In genomic region chr11:86738956-86739355, GRCm38 (mm10) we compare ENCODE assay signal across 16 mouse cellular contexts. TPM values are rescaled to one million over a fixed set of nuclear protein-coding genes. Genes with fewer than 3 reads are reported as not detected.
DNase-seq lines count a peak whose midpoint lies in the region; ATAC-seq and TF ChIP-seq lines count a peak whose summit lies in the region.
"Had no signal": no experiment of that assay in that cellular context is flagged by ENCODE, and none has a peak within 500 bp of the region (broad histone marks: within the 10 kb centered on the region; RNA-seq: fewer than 3 reads in every experiment).

No protein-coding gene starts in this region.

- TF ChIP-seq CTCF in MEL (IDR thresholded peaks at IDR 0.05 in 2 of 3, conservative IDR thresholded peaks at IDR 0.05 in 1 of 3; ENCODE audit: control insufficient read depth in 1 of 3, insufficient read depth in 1 of 3, low read depth in 2 of 3, low read length in 3 of 3, poor library complexity in 1 of 3, severe bottlenecking in 1 of 3), result no peak
- no peak for TF ChIP-seq CTCF in intestine, postnatal 0 days (IDR thresholded peaks at IDR 0.05; ENCODE audit: low read depth)

- H3K4me3 ChIP-seq in liver, embryonic 11.5 days (ENCODE audit: low read depth, low read length), result no peak overlapping the region
- H3K4me3 ChIP-seq in MEL (ENCODE audit: control insufficient read depth in 1 of 2, insufficient read depth in 1 of 2, low read depth in 2 of 2, low read length in 2 of 2), result no peak overlapping the region
- H3K4me3 ChIP-seq in intestine, postnatal 0 days (ENCODE audit: low read depth, low read length), result no peak overlapping the region
- no peak overlapping the region for H3K4me3 ChIP-seq in myocyte
- no peak overlapping the region for H3K4me3 ChIP-seq in forebrain, embryonic 15.5 days
- H3K4me3 ChIP-seq in heart, embryonic 10.5 days, result no peak overlapping the region
- H3K4me3 ChIP-seq: midbrain, embryonic 10.5 days had no signal

- H3K9me3 ChIP-seq in liver, embryonic 11.5 days (ENCODE audit: control insufficient read depth, low read length), result no peaks in the 10 kb centered on the region
- no peaks in the 10 kb centered on the region for H3K9me3 ChIP-seq in MEL (replicated peaks; ENCODE audit: insufficient read depth, low read length)
- H3K9me3 ChIP-seq in intestine, postnatal 0 days (ENCODE audit: control insufficient read depth), result no peaks in the 10 kb centered on the region
- no peaks in the 10 kb centered on the region for H3K9me3 ChIP-seq in forebrain, embryonic 15.5 days
- H3K9me3 ChIP-seq in heart, embryonic 10.5 days, result no peaks in the 10 kb centered on the region
- H3K9me3 ChIP-seq: midbrain, embryonic 10.5 days had no signal

- ATAC-seq in liver, embryonic 11.5 days (replicated peaks; ENCODE audit: low FRiP score), result no peak
- peak; percentile 82 for ATAC-seq in intestine, postnatal 0 days
- ATAC-seq in forebrain, embryonic 15.5 days (replicated peaks), result no peak
- ATAC-seq: activated CD4-positive, CD25-positive, alpha-beta regulatory T cell, adult 4 months had no signal

- no peak overlapping the region for H3K9ac ChIP-seq in liver, embryonic 11.5 days (ENCODE audit: low read depth, low read length)
- H3K9ac ChIP-seq in MEL (ENCODE audit: control insufficient read depth, low read depth, low read length, poor library complexity, severe bottlenecking), result peak overlapping the region; percentile 19; the same call in 1 of the 2 replicates
- no peak overlapping the region for H3K9ac ChIP-seq in intestine, postnatal 0 days (ENCODE audit: low read depth, low read length)
- no peak overlapping the region for H3K9ac ChIP-seq in forebrain, embryonic 15.5 days (replicated peaks)
- H3K9ac ChIP-seq: lung, embryonic 14.5 days had no signal

- TF ChIP-seq POLR2A in MEL (IDR thresholded peaks at IDR 0.05; ENCODE audit: control insufficient read depth in 1 of 2, insufficient read depth in 1 of 2, low read depth in 1 of 2, low read length in 2 of 2, poor library complexity in 1 of 2) (no peak), myocyte (IDR thresholded peaks at IDR 0.05; ENCODE audit: insufficient read length, low read depth) (no peak)

- no peak for TF ChIP-seq EP300 in MEL (IDR thresholded peaks at IDR 0.05; ENCODE audit: low read depth in 1 of 2, low read length in 2 of 2)

- H3K27ac ChIP-seq in liver, embryonic 11.5 days (ENCODE audit: low read depth, low read length), result peak overlapping the region; percentile 46
- 0 out of 2 replicates have a peak overlapping the region, but pooled peaks have one; percentile 22 for H3K27ac ChIP-seq in MEL (ENCODE audit: control insufficient read depth, low read depth, low read length)
- H3K27ac ChIP-seq in intestine, postnatal 0 days (ENCODE audit: low read depth, low read length), result no peak overlapping the region
- H3K27ac ChIP-seq in forebrain, embryonic 15.5 days (replicated peaks), result no peak overlapping the region
- H3K27ac ChIP-seq in heart, embryonic 10.5 days, result no peak overlapping the region
- H3K27ac ChIP-seq: midbrain, embryonic 10.5 days had no signal

- peaks cover 60% of the 10 kb centered on the region for H3K79me2 ChIP-seq in MEL (ENCODE audit: control insufficient read depth, insufficient read depth, low read length, poor library complexity)
- H3K79me2 ChIP-seq in myocyte (ENCODE audit: control insufficient read depth, insufficient read depth), result peaks cover 100% of the 10 kb centered on the region

- H3K4me1 ChIP-seq in liver, embryonic 11.5 days (replicated peaks; ENCODE audit: control insufficient read depth, insufficient read depth, low read length), result peaks cover 41% of the 10 kb centered on the region
- H3K4me1 ChIP-seq in MEL (ENCODE audit: control insufficient read depth in 1 of 2, insufficient read depth in 2 of 2, low read length in 2 of 2), result peaks cover 33 to 52% of the 10 kb centered on the region in 2 experiments
- no peaks in the 10 kb centered on the region for H3K4me1 ChIP-seq in intestine, postnatal 0 days (replicated peaks; ENCODE audit: control insufficient read depth, insufficient read depth, low read length)
- H3K4me1 ChIP-seq in forebrain, embryonic 15.5 days, result no peaks in the 10 kb centered on the region
- peaks cover 19% of the 10 kb centered on the region for H3K4me1 ChIP-seq in heart, embryonic 10.5 days

- H3ac ChIP-seq in myocyte (ENCODE audit: control insufficient read depth, insufficient read length), result no peak overlapping the region

- TF ChIP-seq RAD21 in MEL (IDR thresholded peaks at IDR 0.05; ENCODE audit: low read depth, low read length), result no peak

- DNase-seq in liver, embryonic 11.5 days (ENCODE audit: low spot score), result no peak
- DNase-seq in liver (no peak), MEL (ENCODE audit: low read depth, low spot score) (no peak)
- no peak for DNase-seq in ovary, postnatal 36 days (ENCODE audit: low spot score)
- DNase-seq in heart, embryonic 10.5 days (ENCODE audit: low spot score), result no peak
- DNase-seq: adrenal gland, postnatal 25 days; cerebellum, adult 9-10 months; heart, postnatal 36 days; kidney, postnatal 10 days; lung, embryonic 14.5 days; right cerebral cortex, adult 18-20 months had no signal

- H3K36me3 ChIP-seq in liver, embryonic 11.5 days (ENCODE audit: control insufficient read depth, insufficient read depth, low read length), result 0 out of 2 replicates have a peak, but pooled peaks cover 4% of the 10 kb centered on the region
- H3K36me3 ChIP-seq in MEL (ENCODE audit: control insufficient read depth in 1 of 2, insufficient read depth in 2 of 2, low read length in 2 of 2) (peaks cover 38 to 85% of the 10 kb centered on the region in 2 experiments), myocyte (ENCODE audit: control insufficient read depth, insufficient read depth) (peaks cover 12% of the 10 kb centered on the region)
- peaks cover 5% of the 10 kb centered on the region; the same call in 1 of the 2 replicates for H3K36me3 ChIP-seq in intestine, postnatal 0 days (ENCODE audit: control insufficient read depth, insufficient read depth)
- H3K36me3 ChIP-seq in forebrain, embryonic 15.5 days, result 0 out of 2 replicates have a peak, but pooled peaks cover 6% of the 10 kb centered on the region
- peaks cover 12% of the 10 kb centered on the region for H3K36me3 ChIP-seq in heart, embryonic 10.5 days

- no peaks in the 10 kb centered on the region for H3K27me3 ChIP-seq in liver, embryonic 11.5 days (replicated peaks; ENCODE audit: control insufficient read depth, insufficient read depth, low read length)
- H3K27me3 ChIP-seq in MEL (ENCODE audit: control insufficient read depth in 1 of 2, insufficient read depth in 2 of 2, low read length in 2 of 2) (no peaks in the 10 kb centered on the region), myocyte (ENCODE audit: control insufficient read depth, insufficient read depth, insufficient read length) (no peaks in the 10 kb centered on the region)
- H3K27me3 ChIP-seq in intestine, postnatal 0 days (replicated peaks; ENCODE audit: control insufficient read depth, insufficient read depth, low read length), result no peaks in the 10 kb centered on the region
- no peaks in the 10 kb centered on the region for H3K27me3 ChIP-seq in forebrain, embryonic 15.5 days
- no peaks in the 10 kb centered on the region for H3K27me3 ChIP-seq in heart, embryonic 10.5 days (ENCODE audit: insufficient read depth, poor library complexity, severe bottlenecking)

- no peak overlapping the region for H3K4me2 ChIP-seq in liver, embryonic 11.5 days
- H3K4me2 ChIP-seq in intestine, postnatal 0 days (replicated peaks; ENCODE audit: low read depth), result 0 out of 2 replicates have a peak overlapping the region, but pooled peaks have one; percentile 18
- H3K4me2 ChIP-seq in myocyte (ENCODE audit: low read depth), result peak overlapping the region; percentile 40
- no peak overlapping the region for H3K4me2 ChIP-seq in forebrain, embryonic 15.5 days (replicated peaks)
- H3K4me2 ChIP-seq: lung, embryonic 14.5 days had no signal

- 84% methylated on average over 1 of the region's 1 CpGs for WGBS in liver, embryonic 11.5 days
- WGBS in intestine, postnatal 0 days, result 34% methylated on average over 1 of the region's 1 CpGs
- 96% methylated on average over 1 of the region's 1 CpGs for WGBS in forebrain, embryonic 15.5 days
- 84% methylated on average over 1 of the region's 1 CpGs for WGBS in heart, embryonic 10.5 days

TF ChIP-seq in MEL, 35 proteins besides CTCF, POLR2A, EP300 and RAD21 (continues in another document):
- no peak for TF ChIP-seq MAX (IDR thresholded peaks at IDR 0.05; ENCODE audit: low read length)

RNA-seq across cellular contexts. Expression of gene Cltc, which starts 18.4 kb away (rescaled TPM):
- 157 and 185 TPM in 2 replicates for polyA plus RNA-seq in liver, embryonic 11.5 days (2014; fragmentation: Nextera tagmentation; extraction: Ambion mirVana)
- 205 and 269 TPM in 2 replicates for total RNA-seq in MEL (2012; rRNA removed)
- polyA plus RNA-seq in MEL (2012; ENCODE audit: insufficient read depth in 1 of 2, insufficient read length in 2 of 2, low read depth in 1 of 2, low replicate concordance in 2 of 2, missing spikeins in 1 of 2) (100 to 1,000 TPM; 149 to 300 TPM), myocyte (2012; fragmentation: generic; extraction: Trizol) (86.1 TPM)
- polyA plus RNA-seq in intestine, postnatal 0 days (2015; fragmentation: Nextera tagmentation; extraction: Ambion mirVana), result 87.3 and 95.2 TPM in 2 replicates
- 127 and 135 TPM in 2 replicates for polyA plus RNA-seq in forebrain, embryonic 15.5 days (2015; fragmentation: Nextera tagmentation; extraction: Ambion mirVana)
- 143 and 206 TPM in 2 replicates for polyA plus RNA-seq in heart, embryonic 10.5 days (2016; fragmentation: Nextera tagmentation; extraction: Ambion mirVana)

RNA-seq across cellular contexts. Expression of gene Ptrh2, which starts 55.2 kb away (rescaled TPM):
- polyA plus RNA-seq in liver, embryonic 11.5 days (2014; fragmentation: Nextera tagmentation; extraction: Ambion mirVana), result 39.6 and 40.5 TPM in 2 replicates
- total RNA-seq in MEL (2012; rRNA removed), result 37.3 and 40.3 TPM in 2 replicates
- polyA plus RNA-seq in MEL (2012; ENCODE audit: insufficient read depth in 1 of 2, insufficient read length in 2 of 2, low read depth in 1 of 2, low replicate concordance in 2 of 2, missing spikeins in 1 of 2) (10 to 100 TPM in 1 of 2 experiments, not detected in 1; 30.0 TPM), myocyte (2012; fragmentation: generic; extraction: Trizol) (22.6 TPM)
- 14.2 and 14.6 TPM in 2 replicates for polyA plus RNA-seq in intestine, postnatal 0 days (2015; fragmentation: Nextera tagmentation; extraction: Ambion mirVana)
- 37.7 and 38.2 TPM in 2 replicates for polyA plus RNA-seq in forebrain, embryonic 15.5 days (2015; fragmentation: Nextera tagmentation; extraction: Ambion mirVana)
- 24.4 and 30.2 TPM in 2 replicates for polyA plus RNA-seq in heart, embryonic 10.5 days (2016; fragmentation: Nextera tagmentation; extraction: Ambion mirVana)

RNA-seq across cellular contexts. Expression of gene Vmp1, which starts 55.3 kb away (rescaled TPM):
- 112 and 130 TPM in 2 replicates for polyA plus RNA-seq in liver, embryonic 11.5 days (2014; fragmentation: Nextera tagmentation; extraction: Ambion mirVana)
- total RNA-seq in MEL (2012; rRNA removed), result 61.8 and 64.4 TPM in 2 replicates
- polyA plus RNA-seq in MEL (2012; ENCODE audit: insufficient read depth in 1 of 2, insufficient read length in 2 of 2, low read depth in 1 of 2, low replicate concordance in 2 of 2, missing spikeins in 1 of 2) (10 to 100 TPM in 1 of 2 experiments, not detected in 1; 94.9 TPM), myocyte (2012; fragmentation: generic; extraction: Trizol) (169 TPM)
- polyA plus RNA-seq in intestine, postnatal 0 days (2015; fragmentation: Nextera tagmentation; extraction: Ambion mirVana), result 387 and 408 TPM in 2 replicates
- 99.0 and 99.6 TPM in 2 replicates for polyA plus RNA-seq in forebrain, embryonic 15.5 days (2015; fragmentation: Nextera tagmentation; extraction: Ambion mirVana)
- 107 and 115 TPM in 2 replicates for polyA plus RNA-seq in heart, embryonic 10.5 days (2016; fragmentation: Nextera tagmentation; extraction: Ambion mirVana)

Comparison
In these comparisons a context has a peak if more than half of its experiments do, and no peak if none do; other contexts are left out.
1. H3K27ac ChIP-seq: peak in liver, embryonic 11.5 days (single experiment) and MEL (single experiment); none in intestine, postnatal 0 days (single experiment), forebrain, embryonic 15.5 days (single experiment) and heart, embryonic 10.5 days (single experiment).
2. H3K4me2 ChIP-seq: peak in intestine, postnatal 0 days (single experiment) and myocyte (single experiment); none in liver, embryonic 11.5 days (single experiment) and forebrain, embryonic 15.5 days (single experiment).